Mouse (Mus musculus): Measurements from ENCODE around the gene Hist1h4b.
"Not testable (repeated sequence)": the region's sequence is repeated elsewhere in the genome, so short reads cannot be mapped to it uniquely, and the experiment has no call there.

Hist1h4b gene

DNA sequence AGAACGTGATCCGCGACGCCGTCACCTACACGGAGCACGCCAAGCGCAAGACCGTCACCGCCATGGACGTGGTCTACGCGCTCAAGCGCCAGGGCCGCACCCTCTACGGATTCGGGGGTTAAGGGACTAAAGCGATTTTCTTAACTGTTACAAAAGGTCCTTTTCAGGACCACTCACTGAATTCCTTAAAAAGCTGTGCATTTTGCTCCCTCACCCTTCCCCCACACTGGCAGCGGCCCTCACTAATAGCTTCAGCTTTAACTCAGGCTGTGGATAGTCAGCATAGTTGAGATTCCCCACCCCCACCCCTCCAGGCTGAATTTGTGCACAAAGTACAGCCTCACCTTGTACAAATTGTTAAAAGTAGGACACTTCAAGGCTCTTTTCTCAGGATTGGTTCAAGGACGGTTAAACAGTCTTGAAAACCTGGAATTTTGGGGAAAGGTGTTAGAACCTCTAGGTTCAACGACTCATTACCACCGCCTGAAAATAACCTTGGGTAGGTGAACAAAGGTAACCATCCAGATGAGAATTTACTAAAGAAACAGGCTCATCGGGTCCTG is 479 bp downstream of the Hist1h4b start:
- peak; percentile 63 for DNase-seq (ENCODE audit: extremely low spot score, low spot score)

DNA sequence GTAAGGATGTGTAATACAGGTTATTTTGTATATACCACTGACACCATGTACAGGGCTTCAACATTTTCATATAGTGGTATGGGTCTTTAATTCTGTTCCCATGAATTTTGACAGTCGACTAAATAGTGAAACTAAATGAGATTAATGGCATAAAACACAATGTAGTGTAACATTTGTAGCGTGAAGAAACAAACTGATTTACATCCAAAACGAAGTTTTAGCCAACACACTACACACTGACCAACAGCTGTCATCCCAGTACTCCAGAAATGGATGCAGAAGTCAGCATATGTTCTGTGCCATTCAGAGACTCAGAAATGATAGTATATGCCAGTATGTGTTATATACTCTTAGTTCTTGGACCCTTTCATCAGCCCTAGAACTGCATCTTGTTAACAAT is 1.1 kb downstream of the Hist1h4b start:
- DNase-seq (ENCODE audit: extremely low spot score, low spot score), result no peak

DNA sequence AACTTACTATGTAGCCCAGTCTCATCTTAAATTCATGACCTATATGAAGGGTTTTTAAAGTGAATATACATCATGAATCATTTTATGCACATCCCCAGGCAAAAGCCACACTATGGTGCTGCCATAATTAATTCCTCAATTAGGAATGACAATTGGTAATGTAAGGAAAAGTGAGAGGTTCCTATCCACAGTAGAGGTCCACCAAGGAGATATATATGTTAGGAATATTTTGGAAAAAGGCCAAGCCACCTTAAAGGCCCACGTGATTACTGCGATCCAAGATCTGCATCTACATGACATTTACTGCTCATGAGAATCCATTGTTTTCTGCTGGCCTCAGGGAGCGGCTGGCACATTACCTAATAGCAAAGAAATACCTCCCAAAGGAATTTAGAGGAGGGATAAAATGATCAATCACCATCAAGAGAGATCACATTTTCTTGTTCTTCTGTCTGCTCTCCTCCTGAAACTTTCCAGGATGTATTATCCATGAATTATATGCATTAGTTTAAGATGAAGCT is 2.5 kb downstream of the Hist1h4b start:
- no peak for DNase-seq (ENCODE audit: extremely low spot score, low spot score)

DNA sequence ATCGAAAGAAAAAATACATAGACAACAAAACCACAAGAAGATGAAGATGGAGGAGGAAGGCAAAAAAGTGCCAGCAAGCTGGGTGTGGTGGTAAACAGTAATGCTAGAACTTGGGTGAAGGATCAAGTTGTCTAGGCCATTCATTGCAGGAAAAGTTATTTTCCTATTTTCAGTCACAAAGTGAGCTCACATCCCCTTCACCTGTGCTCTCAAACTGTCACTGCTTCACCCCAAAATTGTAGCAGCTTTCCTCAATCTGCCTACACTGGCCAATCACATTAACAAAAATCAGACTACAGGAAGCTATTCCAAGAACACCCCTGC is 3.1 kb downstream of the Hist1h4b start:
- DNase-seq (ENCODE audit: extremely low spot score, low spot score), result no peak

DNA sequence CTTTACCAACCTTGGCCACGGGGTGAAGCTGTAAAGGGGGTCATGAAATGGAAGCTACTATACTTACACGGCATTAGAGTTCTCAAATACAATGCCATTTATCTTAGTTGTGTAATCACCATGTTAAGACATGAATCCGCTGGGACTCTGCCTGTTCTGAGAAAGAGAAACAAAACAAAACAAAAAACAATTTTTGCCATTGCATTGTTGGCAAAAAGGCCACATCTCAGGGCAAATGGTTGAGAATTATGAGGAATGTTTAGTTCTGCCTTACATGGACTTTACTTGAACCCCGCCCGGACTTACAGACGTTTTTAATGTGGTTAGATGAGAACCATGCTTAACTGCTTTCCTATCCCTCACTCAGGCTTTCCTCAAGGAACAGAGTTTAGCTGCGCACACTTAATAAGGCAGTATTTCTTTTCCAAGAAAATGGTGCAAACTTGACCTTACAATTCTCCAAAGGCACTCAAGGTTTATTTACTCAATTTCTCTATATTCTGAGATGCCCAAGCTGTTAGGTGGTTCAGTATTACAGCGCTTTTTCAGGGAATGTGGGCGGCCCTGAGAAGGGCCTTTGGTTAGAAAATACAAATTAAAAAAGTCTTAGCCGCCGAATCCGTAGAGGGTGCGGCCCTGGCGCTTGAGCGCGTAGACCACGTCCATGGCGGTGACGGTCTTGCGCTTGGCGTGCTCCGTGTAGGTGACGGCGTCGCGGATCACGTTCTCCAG is 3.6 kb downstream of the Hist1h4b start:
- DNase-seq (ENCODE audit: extremely low spot score, low spot score), result no peak

DNA sequence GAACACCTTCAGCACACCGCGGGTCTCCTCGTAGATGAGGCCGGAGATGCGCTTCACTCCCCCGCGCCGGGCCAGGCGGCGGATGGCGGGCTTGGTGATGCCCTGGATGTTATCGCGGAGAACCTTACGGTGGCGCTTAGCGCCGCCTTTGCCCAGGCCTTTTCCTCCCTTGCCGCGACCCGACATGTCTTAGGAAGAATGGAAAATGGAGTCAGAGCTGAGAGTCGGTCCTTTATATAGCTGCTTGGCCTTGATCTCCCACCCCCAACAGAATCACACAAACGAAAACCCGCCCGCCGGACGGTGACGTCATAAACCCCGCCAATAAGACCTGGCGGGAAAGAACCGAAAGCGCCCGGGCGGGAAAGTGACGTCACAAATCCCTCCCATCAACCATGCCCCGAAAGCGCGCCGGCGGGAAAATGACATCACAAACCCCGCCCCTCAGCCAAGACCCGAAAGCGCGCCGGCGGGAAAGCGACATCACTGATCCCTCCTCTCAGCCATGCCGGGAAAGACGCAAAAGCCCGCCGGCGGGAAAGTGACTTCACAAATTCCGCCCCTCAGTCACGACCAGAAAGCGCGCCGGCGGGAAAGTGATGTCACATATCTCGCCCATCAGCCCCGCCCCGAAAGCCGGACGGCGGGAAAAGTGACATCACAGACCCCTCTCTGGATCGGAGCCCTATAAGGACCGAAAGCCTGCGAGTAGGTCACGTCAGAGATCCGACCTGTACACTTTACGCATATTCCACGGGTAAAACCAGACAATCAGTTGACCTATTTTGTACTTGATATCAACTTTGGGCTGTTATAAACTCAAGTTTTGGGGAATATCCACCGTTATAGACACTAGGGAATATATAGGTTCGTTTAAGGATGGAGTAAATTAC is 4.4 kb downstream of the Hist1h4b start, which contains the start of gene Hist1h4a:
Hist1h4a (minus strand) TSS at position 259 of the 893 bp plus-strand sequence.
- DNase-seq (ENCODE audit: extremely low spot score, low spot score), result peak; percentile 99

DNA sequence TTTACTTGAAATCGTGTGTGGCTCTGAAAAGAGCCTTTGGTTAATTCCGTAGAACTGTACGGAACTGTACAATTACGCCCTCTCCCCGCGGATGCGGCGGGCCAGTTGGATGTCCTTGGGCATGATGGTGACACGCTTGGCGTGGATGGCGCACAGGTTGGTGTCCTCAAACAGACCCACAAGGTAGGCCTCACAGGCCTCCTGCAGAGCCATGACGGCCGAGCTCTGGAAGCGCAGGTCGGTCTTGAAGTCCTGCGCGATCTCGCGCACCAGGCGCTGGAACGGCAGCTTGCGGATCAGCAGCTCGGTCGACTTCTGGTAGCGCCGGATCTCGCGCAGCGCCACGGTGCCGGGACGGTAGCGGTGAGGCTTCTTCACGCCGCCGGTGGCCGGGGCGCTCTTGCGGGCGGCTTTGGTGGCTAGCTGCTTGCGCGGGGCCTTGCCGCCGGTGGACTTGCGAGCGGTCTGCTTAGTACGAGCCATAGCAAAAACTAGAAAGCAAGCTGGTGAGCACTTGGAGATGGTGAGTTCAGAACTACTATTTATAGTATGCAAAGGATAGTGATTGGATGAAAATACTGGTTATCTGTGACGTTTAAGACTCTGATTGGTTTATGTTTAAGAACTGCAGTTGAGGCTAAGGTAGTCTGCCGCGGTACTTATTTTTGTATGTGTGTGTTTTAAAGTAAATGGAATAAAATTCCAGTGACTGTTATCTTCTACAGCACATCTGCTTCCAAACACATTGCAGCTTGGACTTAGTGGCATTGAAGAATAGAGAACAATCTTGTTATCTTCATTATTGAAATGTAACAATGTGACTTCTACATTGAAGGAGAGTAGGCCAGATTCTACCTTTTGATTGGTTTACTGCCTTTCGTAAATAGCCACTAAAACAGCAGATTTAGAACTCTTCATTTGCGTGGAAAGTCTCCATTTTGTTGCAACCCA is 5.3 kb downstream of the Hist1h4b start, which contains the start of gene Hist1h3a:
Hist1h3a (minus strand) TSS at position 516 of the 951 bp plus-strand sequence.
- peak; percentile 64 for DNase-seq (ENCODE audit: extremely low spot score, low spot score)

DNA sequence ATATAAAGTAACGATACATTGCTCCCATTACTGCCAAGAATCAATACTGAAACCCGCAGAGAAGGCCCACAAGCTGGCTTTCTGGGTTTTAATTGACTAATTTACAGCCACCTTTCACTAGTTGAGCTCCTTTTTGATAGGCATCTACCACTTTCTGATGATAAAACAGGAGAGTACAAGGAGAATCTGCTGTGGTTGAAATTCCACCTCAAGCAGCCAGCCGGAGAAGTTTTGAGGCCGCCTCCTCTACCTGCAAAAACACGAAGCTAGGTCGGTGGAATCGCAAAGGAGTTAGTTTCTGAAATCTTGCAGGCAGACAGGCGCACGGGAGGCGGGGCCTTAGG is 6.4 kb downstream of the Hist1h4b start:
- no peak for DNase-seq (ENCODE audit: extremely low spot score, low spot score)

DNA sequence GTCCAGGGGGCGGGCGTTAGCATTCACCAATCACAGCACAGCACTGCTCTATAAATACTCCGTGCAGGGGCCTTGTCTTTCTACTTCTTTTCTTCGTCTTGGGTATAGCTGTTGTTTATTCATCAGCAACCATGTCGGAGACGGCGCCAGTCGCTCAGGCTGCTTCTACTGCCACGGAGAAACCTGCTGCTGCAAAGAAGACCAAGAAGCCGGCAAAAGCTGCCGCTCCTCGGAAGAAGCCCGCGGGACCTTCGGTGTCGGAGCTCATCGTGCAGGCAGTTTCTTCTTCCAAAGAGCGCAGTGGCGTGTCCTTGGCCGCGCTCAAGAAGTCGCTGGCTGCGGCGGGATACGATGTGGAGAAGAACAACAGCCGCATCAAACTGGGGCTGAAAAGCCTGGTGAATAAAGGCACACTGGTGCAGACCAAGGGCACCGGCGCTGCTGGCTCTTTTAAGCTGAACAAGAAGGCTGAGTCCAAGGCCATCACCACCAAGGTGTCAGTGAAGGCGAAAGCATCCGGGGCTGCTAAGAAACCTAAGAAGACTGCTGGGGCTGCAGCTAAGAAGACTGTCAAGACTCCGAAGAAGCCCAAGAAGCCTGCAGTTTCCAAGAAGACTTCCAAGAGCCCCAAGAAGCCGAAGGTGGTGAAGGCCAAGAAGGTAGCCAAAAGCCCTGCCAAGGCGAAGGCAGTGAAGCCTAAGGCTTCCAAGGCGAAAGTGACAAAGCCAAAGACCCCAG is 6.9 kb downstream of the Hist1h4b start, which contains the start of gene Hist1h1a:
Hist1h1a (plus strand) TSS at position 81 of the 738 bp plus-strand sequence.
- peak; percentile 89 for DNase-seq (ENCODE audit: extremely low spot score, low spot score)

DNA sequence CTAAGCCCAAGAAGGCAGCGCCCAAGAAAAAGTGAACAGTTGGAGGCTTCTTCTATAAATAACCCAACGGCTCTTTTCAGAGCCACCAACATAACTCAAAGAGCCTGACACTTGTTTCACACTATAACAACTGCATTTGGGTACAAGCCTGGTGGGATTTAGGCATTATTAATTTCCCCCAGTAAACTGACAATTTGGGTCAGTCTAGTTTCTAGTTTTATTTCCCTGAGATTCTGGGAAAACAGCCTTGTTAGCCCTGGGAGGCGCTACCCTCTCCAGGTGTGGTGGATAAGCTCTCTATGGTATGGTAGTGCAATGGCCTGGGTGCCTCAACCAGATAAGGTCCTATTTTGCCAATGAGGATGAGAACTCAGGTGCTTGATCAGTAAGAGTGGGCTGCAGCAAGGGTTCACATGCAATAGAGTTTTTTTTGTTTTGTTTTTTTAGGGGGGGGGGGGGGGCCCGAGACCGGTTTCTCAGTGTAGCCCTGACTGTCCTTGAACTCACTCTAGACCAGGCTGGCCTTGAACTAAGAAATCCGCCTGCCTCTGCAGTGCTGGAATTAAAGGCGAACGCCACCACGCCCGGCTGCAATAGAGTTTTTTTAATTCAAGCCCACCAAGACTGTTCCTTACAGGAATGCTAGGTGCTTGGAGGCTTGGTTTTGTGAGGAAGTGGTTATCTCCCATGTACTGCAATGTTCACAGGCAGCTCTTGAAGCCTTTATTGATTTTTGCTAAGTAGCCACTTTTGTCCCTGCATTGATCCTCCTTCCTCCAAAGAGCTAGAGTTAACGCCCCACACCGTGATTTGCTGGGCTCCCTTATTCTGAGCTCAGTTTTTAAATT is 7.7 kb downstream of the Hist1h4b start:
- DNase-seq (ENCODE audit: extremely low spot score, low spot score), result no peak

DNA sequence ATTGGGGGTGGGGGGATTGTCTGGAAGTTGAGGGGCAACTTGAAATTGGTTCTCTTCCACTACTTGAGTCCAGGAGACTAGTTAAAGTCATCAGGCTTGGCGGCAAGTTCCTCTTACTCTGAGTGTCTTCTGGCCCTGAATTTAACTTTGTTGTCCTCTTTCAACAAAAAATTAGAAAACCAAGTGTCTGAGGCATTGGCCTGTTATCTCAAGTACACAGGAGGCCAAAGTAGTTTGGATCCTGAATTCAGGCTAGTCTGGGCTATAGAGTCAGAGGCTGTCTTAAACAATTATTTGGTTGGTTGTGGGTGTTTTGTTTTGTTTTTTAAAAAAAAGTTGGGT is 8.3 kb downstream of the Hist1h4b start:
- no peak for DNase-seq (ENCODE audit: extremely low spot score, low spot score)

DNA sequence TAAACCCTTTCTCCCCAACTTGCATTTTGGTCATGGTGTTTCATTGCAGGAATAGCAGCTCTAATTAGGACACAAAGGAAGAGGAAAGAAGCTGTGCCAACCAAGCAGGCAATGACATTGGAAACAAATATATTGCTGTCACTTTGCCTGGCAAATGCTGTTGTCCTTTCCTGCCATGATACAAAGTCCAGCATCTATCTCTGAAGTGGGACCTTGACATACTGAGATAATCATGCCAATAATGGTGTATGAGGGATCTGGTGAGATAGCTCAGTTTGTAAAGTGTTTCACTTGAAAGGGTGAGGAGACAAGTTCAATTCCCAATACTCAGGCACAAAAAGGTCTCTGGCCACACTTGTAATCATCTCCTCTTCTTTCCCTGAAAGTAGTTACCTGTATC is 10.0 kb downstream of the Hist1h4b start:
- no peak for DNase-seq (ENCODE audit: extremely low spot score, low spot score)

DNA sequence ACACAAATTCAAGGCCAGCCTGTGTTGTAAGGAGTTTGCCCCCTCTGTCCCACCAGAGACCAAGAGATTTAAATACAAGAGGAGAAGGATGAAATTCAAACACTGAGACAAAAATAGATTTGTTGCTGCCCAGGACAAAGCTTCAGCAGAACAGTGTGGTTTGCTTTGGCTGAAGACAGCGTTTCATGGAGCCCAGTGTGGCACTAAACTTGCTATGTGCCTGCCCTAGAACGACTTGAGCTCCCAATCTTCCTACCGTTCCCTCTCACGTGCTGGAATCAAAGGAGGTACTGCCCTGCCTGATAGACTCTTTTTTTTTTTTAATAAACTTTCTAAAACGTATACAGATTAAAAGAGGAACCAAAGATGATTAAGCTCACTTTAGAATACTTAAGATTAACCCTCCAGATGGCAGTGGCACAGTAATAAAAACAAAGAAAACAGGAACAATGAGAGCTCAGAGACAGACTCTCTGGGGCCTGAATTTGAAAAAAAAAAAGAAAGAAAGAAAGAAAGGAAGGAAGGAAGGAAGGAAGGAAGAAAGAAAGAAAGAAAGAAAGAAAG is 12.1 kb downstream of the Hist1h4b start:
- no peak for DNase-seq (ENCODE audit: extremely low spot score, low spot score)

DNA sequence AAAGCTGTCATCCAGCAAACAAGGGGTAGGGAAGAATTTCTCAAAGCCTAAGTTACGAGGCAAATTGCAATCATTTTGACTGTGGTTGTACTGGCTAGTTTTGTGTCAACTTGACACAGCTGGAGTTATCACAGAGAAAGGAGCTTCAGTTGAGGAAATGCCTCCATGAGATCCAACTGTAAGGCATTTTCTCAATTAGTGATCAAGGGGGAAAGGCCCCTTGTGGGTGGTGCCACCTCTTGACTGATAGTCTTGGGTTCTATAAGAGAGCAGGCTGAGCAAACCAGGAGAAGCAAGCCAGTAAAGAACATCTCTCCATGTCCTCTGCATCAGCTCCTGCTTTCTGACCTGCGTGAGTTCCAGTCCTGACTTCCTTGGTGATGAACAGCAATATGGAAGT is 12.8 kb downstream of the Hist1h4b start, which contains the start of gene Trim38:
Trim38 (plus strand) TSS at position 301 of the 400 bp plus-strand sequence.
- not testable (repeated sequence) for DNase-seq (ENCODE audit: extremely low spot score, low spot score)

DNA sequence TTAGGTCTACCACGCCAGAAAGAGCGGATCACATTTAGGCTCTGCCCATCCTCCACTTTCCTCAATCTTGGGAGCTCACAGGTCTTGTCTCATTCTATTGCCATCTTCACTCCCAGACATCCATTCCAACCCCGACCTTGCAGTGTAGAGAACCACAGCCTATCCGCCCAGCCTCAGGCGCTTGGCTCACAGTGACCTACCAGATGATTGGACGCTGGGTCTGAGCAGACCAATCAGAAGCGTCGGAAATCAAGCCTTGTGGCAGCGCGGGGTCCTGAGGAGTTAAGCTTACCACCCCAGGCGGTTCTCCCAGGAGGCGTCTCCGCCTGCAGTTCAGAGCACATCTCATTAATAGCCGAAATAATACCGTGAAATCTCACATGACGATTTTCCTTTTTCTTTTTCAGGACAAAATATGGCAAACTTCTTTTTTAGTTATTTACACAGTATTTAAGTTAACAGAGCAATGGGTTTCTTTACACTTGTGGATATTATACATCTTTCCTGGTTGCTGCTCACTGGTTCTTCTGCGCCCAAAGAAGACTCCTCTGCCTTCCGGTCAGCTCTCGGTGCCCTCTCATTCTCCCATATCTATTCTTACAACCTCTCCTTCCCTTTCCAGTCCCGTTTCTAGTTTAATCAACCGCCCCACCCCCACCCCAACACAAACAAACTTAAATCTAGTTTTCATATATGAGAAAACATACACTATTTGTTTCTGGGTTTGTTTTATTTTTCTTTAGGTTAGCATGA is 15.9 kb downstream of the Hist1h4b start:
- DNase-seq (ENCODE audit: extremely low spot score, low spot score), result peak; percentile 54

DNA sequence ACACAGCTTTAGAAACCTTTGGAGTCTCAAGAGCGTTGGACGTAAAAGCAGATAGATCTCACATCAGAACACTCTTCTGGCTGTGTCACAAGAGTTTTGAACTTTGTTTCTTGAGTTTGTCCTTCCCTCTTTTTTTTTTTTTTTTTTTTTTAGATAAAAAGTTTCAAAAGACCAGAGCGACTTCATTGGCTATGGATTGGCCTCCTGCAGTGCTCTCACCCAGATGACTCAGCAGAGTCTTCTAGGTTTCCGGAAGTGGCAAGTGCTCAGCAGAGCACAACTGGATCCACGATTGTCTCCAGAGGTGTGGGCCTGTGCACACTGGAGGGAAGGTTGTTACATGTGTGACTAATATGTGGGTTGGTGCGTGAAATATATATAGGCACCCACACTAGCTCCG is 21.5 kb downstream of the Hist1h4b start:
- no peak for DNase-seq (ENCODE audit: extremely low spot score, low spot score)

DNA sequence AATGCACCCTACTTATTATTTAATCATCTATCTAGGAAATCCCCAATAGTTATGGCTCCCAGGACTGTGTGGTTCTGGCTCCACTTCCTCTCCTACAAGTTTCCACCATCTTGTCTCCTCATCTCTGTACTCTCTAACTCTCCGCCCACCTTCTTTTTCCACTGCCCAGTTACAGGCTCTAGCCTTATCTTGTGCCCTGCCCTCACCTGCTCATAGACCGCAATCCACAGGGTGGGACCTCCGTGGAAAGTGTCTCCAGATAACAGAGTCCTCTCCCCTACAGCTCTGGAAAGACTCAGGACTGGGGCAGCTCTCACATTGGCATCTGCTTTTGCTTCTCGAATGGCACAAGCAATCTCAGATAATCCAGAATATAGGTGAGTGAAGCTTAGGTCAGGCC is 22.2 kb downstream of the Hist1h4b start:
- DNase-seq (ENCODE audit: extremely low spot score, low spot score), result no peak

DNA sequence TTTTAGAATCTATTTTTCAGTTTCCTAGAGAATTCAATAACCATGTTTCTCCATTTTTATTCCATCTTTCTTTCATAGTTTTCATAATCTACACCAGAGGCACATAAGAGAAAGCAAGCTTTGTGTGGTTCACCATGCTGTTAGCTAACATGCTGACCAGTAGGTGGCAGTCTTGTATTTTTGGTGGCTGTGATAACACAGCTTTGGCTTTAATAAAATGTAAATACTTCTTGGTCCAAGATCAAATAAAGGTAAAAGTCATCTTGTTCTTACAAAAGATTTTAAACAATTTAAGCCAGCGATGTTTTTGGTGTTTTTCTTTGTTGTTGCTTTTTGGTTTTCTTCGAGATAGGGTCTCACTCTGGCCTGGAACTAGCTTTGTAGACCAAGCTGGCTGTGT is 35.7 kb downstream of the Hist1h4b start:
- DNase-seq (ENCODE audit: extremely low spot score, low spot score), result no peak

Measured in neural tube, embryonic 10.5 days (tissue).